Mouse (Mus musculus) adrenal gland, adult 2 months (tissue): Measurements from ENCODE around the gene Slc47a1. TPM values are rescaled to one million over a fixed set of nuclear protein-coding genes. Genes with fewer than 3 reads are reported as not detected.
"Not testable (repeated sequence)": the region's sequence is repeated elsewhere in the genome, so short reads cannot be mapped to it uniquely, and the experiment has no call there.

ENCODE experiments used
- DNase-seq: peaks from one replicate; pipeline ENCODE4 v3.0.0; 2021
- long read RNA-seq: library from polyadenylated mRNA; stranded (forward); transcript quantifications from one replicate; pipeline ENCODE4 v2.0.0, GENCODE M21; 2021
- polyA plus RNA-seq: library from polyadenylated mRNA; depleted of rRNA; stranded (reverse); fragments of >200 nt; gene quantifications from 2 replicates; pipeline ENCODE4 v1.2.3, GENCODE M21; 2012; rRNA removed
- total RNA-seq, 2 experiments: library from RNA; stranded (reverse); gene quantifications; 2 replicates each; pipeline ENCODE4 v1.2.3; 2021

The Slc47a1 gene
- total RNA-seq (1 to 10 TPM in 1 of 2 experiments, under 1 TPM in 1; 0.79 to 1.4 TPM), polyA plus RNA-seq (0.12 and 1.1 TPM in 2 replicates)
- long read RNA-seq, partial matches to known transcripts: 0 of 1 reads
- long read RNA-seq, other reads (novel, unspliced or antisense): 0 of 1 reads

GRCm38 (mm10) chr11:61377881-61378613, at the start of gene Slc47a1:
Gene Slc47a1, minus strand, starts transcription at chr11:61378345.
- peak; percentile 83 for DNase-seq

GRCm38 (mm10) chr11:61419253-61419652, 41.1 kb upstream of the Slc47a1 start:
- no peak for DNase-seq

- DNase-seq: peak; percentile 73
Observed at GRCm38 (mm10) chr11:61417945-61418551, 39.9 kb upstream of the Slc47a1 start.

- peak; percentile 25 for DNase-seq
Observed at GRCm38 (mm10) chr11:61416540-61416939, 38.4 kb upstream of the Slc47a1 start.

GRCm38 (mm10) chr11:61415444-61415843, 37.3 kb upstream of the Slc47a1 start:
- no peak for DNase-seq

- no peak for DNase-seq
Observed at GRCm38 (mm10) chr11:61414560-61414959, 36.4 kb upstream of the Slc47a1 start.

- no peak for DNase-seq
Observed at GRCm38 (mm10) chr11:61413411-61413810, 35.3 kb upstream of the Slc47a1 start.

- no peak for DNase-seq
Observed at GRCm38 (mm10) chr11:61411809-61412208, 33.7 kb upstream of the Slc47a1 start.

GRCm38 (mm10) chr11:61411221-61411620, 33.1 kb upstream of the Slc47a1 start:
- DNase-seq: no peak

- DNase-seq: peak; percentile 81
Observed at GRCm38 (mm10) chr11:61410129-61410528, 32.0 kb upstream of the Slc47a1 start.

- no peak for DNase-seq
Observed at GRCm38 (mm10) chr11:61409051-61409450, 30.9 kb upstream of the Slc47a1 start.

- peak; percentile 92 for DNase-seq
Observed at GRCm38 (mm10) chr11:61408184-61409027, 30.3 kb upstream of the Slc47a1 start.

GRCm38 (mm10) chr11:61407638-61408183, 29.6 kb upstream of the Slc47a1 start:
- peak; percentile 95 for DNase-seq

GRCm38 (mm10) chr11:61401794-61402193, 23.6 kb upstream of the Slc47a1 start:
- DNase-seq: no peak

- DNase-seq: no peak
Observed at GRCm38 (mm10) chr11:61400681-61401346, 22.7 kb upstream of the Slc47a1 start.

- not testable (repeated sequence) for DNase-seq
Observed at GRCm38 (mm10) chr11:61397423-61398043, 19.4 kb upstream of the Slc47a1 start.

GRCm38 (mm10) chr11:61388936-61389335, 10.8 kb upstream of the Slc47a1 start:
- DNase-seq: no peak

- DNase-seq: no peak
Observed at GRCm38 (mm10) chr11:61388012-61388411, 9.9 kb upstream of the Slc47a1 start.

- no peak for DNase-seq
Observed at GRCm38 (mm10) chr11:61387233-61387632, 9.1 kb upstream of the Slc47a1 start.

GRCm38 (mm10) chr11:61385725-61386124, 7.6 kb upstream of the Slc47a1 start:
- DNase-seq: no peak

GRCm38 (mm10) chr11:61381272-61381671, 3.1 kb upstream of the Slc47a1 start:
- no peak for DNase-seq
